Mouse (Mus musculus): Measurements from ENCODE around the gene Vsig10.
"Not testable (repeated sequence)": the region's sequence is repeated elsewhere in the genome, so short reads cannot be mapped to it uniquely, and the experiment has no call there.

Gene Vsig10

DNA sequence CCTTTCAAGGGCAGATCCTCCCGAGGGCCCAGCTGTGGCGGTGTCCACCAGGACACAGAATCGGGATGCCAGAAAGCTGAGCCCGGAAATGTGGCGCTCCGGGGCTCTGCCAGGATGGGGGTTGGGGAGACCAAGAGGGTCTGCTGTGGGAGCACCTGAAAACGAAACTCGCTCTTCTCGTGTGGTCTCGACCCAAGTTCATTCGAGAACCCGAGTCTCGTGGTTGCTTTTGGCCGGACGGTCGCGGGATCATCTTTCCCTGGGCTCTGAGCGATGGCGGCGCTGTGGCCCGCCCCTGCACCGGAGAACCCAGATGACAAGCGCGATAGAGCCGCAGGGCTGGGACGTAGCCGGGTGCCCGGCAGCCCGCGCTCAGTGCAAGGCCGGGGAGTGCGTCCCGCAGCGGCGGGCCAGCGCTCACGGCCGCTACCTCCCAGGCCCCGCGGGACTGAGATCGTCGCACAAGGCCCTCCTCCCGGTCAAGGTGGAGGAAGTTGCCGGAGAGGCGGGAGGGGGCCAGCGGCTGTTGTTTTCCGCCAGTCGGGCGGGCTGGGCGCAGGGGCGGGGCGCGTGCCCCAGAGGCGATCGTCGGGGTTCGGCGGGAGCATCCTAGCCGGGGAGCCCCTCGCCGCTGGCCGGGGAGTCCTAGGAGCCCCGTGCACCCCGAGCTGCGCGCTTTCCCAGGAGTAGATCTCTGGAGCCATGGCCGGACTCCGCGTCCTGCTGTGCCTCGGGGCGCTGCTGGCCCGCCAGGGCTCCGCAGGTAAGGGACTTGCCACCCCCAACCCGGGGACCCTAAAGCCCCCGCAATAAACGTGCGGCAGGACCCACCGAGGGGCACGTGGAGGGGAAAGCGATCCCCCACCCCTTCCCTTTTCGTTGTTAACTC, at the start of gene Vsig10:
Gene Vsig10 (plus strand): TSS at position 343 of the 889 bp plus-strand sequence.
- DNase-seq (ENCODE audit: low read depth, low spot score): no peak

- no peak for DNase-seq (ENCODE audit: low read depth, low spot score)
These were observed 49.5 kb upstream of the Vsig10 start for GRCm38 (mm10) chr5:117269395-117269794.

DNA sequence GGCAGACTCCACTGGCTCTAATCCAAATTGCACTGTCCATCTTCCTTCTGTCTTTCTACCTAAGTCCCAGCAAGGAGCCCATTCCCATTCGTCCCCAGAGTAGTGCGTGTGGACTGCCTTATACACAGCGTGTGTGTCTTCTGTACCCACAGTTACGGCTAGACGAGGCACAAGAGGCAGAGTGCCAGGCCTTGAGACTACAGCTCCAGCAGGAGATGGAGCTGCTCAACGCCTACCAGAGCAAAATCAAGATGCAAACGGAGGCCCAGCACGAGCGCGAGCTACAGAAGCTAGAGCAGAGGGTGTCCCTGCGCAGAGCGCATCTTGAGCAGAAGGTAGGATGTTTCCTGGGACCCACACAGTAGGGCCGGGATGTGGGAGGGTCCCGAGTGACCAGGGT, 46.9 kb upstream of the Vsig10 start:
- DNase-seq (ENCODE audit: low read depth, low spot score): no peak

DNA sequence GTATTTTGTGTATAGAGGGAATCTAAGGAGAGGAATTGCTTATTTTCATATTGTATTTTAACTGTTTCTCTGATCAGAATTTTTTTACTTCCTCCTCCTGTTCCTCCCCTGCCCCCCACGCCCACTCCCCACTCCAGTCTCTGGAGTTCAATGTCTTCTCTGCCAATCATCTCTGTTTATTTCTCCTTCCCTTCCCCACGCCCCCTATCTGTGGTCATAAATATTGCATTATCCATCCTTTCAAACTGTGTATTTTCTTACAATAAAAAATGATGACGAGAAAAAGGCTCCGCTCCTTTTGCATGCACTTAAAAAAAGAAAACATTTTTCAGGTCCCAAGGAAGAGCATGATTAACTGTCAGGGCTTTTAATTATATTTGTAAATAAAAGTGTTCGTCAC, 44.1 kb upstream of the Vsig10 start:
- DNase-seq (ENCODE audit: low read depth, low spot score): no peak

DNA sequence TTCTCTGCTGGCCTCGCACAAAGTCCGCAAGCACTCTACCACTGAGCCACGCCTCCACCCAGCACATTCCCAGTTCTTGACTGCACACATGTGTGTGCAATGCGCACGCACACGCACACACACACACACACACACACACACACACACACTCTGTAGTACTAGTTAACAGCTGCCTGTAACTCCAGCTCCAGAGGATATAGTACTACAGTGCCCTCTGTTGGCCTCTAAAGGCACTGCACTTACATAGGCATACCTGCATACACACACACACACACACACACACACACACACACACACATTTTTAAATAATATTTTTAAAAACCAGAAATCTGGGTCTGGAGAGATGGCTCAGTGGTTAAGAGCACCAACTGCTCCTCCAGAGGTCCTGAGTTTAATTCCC, 41.1 kb upstream of the Vsig10 start:
- DNase-seq (ENCODE audit: low read depth, low spot score): no peak

DNA sequence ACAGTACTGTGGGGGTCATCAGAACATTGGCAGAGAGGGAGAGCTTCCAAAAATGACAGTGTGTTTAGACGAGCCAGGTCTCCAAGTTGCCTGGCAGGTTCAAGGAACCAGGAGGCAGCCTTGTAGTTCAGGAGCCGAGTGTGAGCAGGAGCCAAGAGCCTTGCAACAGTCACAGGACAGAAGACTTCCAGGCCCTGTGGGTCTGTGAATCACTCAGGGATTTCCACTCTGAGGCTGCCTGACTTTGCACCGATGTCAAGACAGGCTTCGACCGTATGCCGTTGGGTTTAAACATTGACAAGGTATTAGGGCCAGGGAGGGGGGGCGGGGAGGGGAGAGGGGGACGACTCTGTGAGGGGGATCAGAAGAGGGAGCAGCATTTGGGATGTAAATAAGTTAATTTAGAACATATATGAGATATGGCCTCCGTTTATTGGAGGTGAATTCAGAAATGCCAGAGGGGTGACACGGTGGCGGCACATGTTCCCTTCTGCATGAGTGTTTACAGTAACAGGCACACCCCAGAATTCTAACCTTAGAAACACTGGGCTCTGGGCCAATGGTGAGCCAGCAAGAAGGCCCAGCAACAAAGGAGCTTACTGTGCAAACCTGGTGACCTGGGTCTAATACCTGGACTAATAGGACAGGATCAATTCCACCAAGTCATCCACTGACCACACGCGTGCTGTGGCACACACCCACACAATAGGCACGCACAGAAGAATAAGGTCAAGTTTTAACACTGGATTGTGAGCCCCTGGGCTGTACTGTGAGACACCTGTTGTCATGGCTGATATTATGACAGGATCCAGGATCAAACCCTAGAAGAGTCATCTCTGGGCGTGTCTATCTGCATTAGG, 39.8 kb upstream of the Vsig10 start:
- no peak for DNase-seq (ENCODE audit: low read depth, low spot score)

- DNase-seq (ENCODE audit: low read depth, low spot score): no peak
These were observed 39.2 kb upstream of the Vsig10 start for GRCm38 (mm10) chr5:117279669-117280050.

DNA sequence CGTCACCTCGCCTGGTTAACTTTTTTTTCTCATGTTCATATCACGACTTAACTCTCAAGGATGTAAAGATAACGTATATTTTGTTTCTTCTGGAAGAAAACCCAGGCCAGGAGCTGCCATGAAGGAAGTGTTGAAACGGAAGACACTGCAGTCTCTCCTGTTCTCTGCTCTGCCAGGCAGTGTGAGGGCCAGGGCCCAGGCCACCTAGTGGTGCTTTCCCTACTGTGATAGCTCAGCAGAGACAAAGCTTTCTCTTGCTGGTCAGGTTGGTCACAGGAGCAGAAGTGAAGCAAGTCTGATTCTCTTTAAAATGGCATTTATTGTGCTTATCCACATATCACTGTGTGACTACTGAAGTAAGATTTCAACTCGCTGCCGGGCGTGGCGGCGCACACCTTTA, 37.3 kb upstream of the Vsig10 start:
- DNase-seq (ENCODE audit: low read depth, low spot score): no peak

DNA sequence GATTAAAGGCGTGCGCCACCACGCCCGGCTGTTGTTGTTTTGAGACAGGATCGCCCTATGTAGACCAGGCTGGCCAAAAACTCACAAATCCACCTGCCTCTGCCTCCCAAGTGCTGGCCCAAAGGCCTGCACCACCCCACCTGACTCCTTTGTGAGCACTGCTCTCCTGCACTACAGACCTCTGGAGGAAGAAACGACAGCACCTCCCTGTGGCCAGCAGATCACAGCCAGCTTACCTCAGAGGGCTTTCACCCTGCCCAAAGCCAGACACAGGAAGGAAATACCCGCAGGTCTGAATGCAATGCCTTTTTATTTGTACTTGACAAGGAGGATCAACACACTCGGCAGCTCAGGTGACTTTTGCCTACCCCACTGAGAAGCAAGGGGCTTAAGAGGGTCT, 36.5 kb upstream of the Vsig10 start:
- no peak for DNase-seq (ENCODE audit: low read depth, low spot score)

- DNase-seq (ENCODE audit: low read depth, low spot score): no peak
These were observed 34.9 kb upstream of the Vsig10 start for GRCm38 (mm10) chr5:117284029-117284428.

GRCm38 (mm10) chr5:117284682-117285081, 34.2 kb upstream of the Vsig10 start:
- no peak for DNase-seq (ENCODE audit: low read depth, low spot score)

- DNase-seq (ENCODE audit: low read depth, low spot score): no peak
These were observed 33.6 kb upstream of the Vsig10 start for GRCm38 (mm10) chr5:117285266-117285665.

DNA sequence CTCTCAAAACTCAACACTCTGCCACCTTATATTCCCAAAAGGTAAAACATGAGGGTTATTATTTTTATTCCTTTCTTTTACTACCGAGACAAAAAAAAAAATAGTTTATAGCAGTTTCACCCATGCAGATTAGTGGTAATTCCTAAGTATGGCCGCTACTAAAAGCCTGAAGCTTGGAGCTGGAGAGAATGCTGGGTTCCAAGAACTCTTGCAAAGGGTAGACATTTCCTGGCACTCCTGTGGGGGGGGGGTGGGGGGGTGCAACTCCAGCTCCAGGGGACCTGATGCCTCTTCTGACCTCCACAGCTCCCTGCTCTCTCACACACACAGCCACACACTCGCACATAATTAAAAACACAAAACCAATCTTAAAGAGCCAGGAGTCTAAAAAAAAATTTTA, 32.6 kb upstream of the Vsig10 start:
- no peak for DNase-seq (ENCODE audit: low read depth, low spot score)

DNA sequence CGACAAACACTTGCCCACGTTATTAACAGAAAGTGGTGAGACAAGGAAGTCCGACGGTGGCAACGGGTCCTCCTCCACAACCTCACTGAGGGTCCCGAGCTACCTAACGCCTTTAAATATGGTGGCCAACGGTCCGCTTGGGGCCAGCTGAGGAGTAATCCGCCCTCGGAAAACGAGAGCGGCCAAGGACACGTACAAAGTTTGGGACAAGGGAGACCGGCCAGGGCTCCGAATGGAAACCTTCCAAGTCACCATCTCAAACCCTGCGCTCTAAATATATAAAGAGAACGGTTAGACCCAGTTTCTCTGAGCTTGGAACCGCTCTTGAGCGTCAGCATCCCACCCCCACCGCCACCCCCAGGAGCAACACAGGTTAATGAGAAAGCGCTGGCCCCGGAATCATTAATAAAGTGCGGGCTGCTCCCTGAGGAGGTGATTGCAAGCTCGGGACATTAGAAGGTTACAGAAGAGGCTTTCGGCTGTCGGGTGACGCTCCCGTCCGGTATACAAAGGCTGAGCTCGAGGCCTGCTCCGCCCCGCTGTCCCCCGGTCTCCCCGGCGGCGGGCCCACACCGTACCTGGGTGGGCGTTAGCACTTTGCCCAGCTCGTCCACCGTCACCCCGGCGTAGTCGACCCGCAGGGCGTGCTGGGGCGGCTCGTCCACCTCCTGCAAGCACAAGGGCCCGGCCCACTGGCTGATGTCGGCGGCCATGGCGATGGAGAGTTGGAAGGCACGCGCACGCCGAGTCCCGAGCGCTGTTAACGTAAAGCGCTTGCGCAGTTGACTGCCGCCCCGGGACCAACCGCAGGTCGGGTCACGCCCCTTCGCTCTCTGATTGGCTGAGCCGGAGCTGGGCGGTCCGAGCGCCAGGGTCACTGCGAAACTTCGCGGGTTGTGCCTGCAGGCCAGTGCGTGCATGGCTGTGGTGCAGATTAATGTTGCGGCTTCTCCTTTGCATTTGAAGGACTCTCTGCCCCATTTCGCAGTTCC, 31.8 kb upstream of the Vsig10 start, which contains the start of gene Pebp1:
Gene Pebp1 (minus strand): TSS at position 795 of the 992 bp plus-strand sequence.
- peak; percentile 88 for DNase-seq (ENCODE audit: low read depth, low spot score)

DNA sequence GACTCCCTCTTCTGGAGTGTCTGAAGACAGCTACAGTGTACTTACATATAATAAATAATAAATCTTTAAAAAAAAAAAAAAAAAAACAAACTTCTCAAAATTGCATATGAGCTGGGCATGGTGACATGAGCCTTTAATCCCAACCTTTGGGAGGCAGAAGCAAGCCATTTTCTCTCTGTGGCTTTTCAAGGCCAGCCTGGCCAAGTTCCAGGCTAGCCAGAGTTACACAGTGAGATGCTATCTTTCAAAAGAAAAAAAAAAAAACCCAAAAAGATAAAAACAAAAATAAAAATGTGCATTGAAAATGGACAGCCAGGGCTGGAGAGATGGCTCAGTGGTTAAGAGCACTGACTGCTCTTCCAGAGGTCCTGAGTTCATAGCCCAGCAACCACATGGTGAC, 29.2 kb upstream of the Vsig10 start:
- DNase-seq (ENCODE audit: low read depth, low spot score): no peak

- no peak for DNase-seq (ENCODE audit: low read depth, low spot score)
These were observed 28.8 kb upstream of the Vsig10 start for GRCm38 (mm10) chr5:117290081-117290480.

- DNase-seq (ENCODE audit: low read depth, low spot score): no peak
These were observed 27.6 kb upstream of the Vsig10 start for GRCm38 (mm10) chr5:117291312-117291711.

DNA sequence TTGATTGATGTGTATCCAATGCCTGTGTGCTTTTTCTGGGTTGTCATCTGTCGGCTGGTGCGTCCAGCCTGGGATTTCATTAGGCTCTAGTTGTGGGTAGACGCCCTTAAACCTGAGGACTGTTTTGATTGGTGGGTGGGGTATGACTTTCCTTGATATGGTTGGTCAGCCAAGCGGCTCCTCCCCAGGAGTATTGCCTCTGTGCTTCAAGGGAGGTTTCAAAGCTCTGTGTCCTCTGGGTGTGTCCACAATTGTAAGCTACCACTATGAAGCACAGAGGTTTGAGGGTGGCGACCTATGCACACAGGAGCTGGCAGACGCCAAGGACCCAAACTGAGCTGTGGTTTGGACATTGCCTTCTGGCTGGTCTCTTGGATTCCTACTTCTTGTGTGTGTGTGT, 26.3 kb upstream of the Vsig10 start:
- peak; percentile 53 for DNase-seq (ENCODE audit: low read depth, low spot score)

DNA sequence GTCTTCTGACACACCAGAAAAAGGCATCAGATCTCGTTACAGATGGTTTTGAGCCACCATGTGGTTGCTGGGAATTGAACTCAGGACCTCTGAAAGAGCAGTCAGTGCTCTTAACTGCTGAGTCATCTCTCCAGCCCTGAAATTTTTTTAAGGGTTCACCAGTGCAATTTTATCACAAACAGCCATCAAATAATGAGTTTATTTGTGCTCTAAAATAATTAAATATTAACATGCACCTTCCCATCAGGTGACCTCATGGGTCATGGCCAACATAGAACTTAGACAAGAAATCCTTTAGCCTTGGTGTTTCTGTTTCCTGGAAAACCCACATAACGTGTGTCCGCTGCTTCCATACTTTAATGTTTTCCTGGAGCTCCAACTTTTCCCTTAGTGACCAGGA, 25.1 kb upstream of the Vsig10 start:
- not testable (repeated sequence) for DNase-seq (ENCODE audit: low read depth, low spot score)

DNA sequence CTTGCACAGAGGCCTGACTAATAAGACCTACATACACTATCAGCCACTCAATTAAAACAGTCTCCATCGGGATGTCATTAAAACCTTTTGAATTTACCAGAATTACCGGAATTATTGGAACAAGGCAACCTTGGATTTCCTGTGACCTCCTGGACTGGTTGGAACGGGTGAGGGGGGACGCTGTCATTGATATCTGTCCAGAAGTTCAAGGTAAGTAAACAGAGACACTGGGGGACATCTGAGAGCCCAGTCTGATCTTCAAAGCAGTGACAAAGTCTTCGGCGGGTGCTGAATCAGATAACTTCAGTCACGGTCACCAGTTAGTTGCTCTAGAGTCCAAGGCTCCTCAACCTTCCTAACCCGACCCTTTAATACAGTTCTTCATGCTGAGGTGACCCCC, 23.9 kb upstream of the Vsig10 start:
- no peak for DNase-seq (ENCODE audit: low read depth, low spot score)

DNA sequence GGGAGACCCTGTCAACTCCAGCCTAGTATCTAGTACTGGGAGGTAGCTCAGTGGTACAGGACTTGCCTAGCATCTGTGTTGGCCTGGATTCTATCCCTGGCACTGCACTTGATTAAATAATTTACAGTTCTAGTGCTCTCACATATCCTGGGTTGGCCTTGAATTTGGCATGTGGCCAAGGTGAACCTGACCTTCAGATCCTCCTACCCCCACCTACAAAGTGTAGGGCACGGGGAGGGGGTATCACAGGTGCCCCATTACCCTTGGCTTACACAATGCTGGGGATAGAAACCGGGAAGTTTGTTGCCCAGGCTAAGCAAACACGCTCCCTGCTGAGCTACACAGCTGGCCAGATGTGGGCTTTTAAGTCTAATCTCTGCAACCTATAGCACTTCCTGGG, 16.0 kb upstream of the Vsig10 start:
- no peak for DNase-seq (ENCODE audit: low read depth, low spot score)

Measured in WW6 (cell line).